Mouse (Mus musculus) ES-CJ7 (cell line): ENCODE data around the gene Ltn1.

Experiments used
- DNase-seq: peaks from one replicate; pipeline ENCODE4 v3.0.0; 2011; ENCODE audit warnings: low read depth, low spot score

The Ltn1 gene

GRCm38 (mm10) chr16:87393813-87394548, 38.4 kb downstream of the Ltn1 start:
- peak; percentile 85 for DNase-seq

- no peak for DNase-seq
These were observed 44.9 kb downstream of the Ltn1 start for GRCm38 (mm10) chr16:87387444-87387977.

DNA sequence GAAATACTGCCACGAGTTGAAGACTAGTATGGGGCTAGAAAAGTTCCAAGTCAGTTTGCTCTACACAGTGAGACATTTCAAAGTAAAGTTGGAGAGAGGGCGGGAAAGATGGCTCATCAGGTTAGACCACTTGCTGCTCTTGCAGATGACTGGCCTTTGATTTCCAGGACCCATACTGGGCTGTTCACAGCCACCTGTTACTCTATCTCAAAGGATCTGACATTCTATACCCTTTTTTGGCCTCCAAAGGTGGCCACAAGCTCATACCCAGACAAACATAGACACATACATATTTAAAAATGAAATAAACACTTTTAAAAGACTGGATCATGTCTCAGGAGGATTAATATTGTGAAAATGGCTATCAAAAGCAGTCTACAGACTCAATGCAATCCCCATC, 48.0 kb downstream of the Ltn1 start:
- DNase-seq = no peak

- DNase-seq = no peak
These were observed 49.4 kb downstream of the Ltn1 start for GRCm38 (mm10) chr16:87382996-87383395.

DNA sequence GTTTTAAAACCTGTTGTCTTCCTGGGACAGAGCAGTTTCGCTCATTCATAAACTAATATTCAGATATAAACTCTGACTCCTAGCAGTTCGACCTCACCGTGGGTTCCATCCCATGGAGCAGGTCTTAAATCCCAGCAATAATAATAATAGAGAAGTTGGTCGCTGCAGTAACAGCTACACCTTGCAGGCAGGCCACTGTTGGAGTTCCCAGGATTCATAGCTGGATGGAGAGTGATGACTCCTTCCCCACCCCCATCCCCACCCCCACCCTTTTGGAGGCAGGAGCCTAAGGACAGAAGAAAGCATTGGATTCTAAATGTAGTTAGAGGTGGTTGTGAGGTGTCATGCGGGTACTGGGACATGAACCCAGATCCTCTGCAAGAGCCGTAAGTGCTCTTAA, 66.0 kb downstream of the Ltn1 start:
- DNase-seq = no peak

GRCm38 (mm10) chr16:87366035-87366434, 66.4 kb downstream of the Ltn1 start:
- DNase-seq = no peak

- no peak for DNase-seq
These were observed 68.2 kb downstream of the Ltn1 start for GRCm38 (mm10) chr16:87364231-87364630.

DNA sequence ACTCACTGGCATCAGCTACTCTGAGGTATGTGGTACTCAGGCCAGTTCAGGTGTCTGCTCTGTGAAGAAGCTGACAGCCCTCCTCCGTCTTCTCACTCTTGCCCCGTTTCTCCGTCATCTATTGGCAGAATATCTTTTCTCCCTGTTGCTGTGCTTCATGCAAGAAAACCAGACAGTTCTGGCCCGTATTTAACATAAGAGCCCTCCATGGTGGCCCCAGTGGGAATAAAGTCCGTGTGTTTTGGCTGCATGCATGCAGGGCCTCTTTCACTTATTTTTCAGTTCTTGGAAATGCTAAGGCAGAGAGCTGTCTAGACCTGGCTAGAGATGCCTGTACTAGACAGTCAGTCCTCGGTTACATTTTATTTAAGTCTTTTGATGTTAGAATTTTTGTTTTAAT, 72.3 kb downstream of the Ltn1 start:
- DNase-seq = no peak

GRCm38 (mm10) chr16:87354748-87355147, 77.7 kb downstream of the Ltn1 start:
- DNase-seq = no peak

GRCm38 (mm10) chr16:87354075-87354583, 78.3 kb downstream of the Ltn1 start, which contains the start of gene N6amt1:
TSS of gene N6amt1 (plus strand) at chr16:87354185.
- DNase-seq = peak; percentile 97

GRCm38 (mm10) chr16:87353605-87354004, 78.8 kb downstream of the Ltn1 start:
- DNase-seq = no peak

GRCm38 (mm10) chr16:87351386-87352105, 80.9 kb downstream of the Ltn1 start:
- DNase-seq = no peak

DNA sequence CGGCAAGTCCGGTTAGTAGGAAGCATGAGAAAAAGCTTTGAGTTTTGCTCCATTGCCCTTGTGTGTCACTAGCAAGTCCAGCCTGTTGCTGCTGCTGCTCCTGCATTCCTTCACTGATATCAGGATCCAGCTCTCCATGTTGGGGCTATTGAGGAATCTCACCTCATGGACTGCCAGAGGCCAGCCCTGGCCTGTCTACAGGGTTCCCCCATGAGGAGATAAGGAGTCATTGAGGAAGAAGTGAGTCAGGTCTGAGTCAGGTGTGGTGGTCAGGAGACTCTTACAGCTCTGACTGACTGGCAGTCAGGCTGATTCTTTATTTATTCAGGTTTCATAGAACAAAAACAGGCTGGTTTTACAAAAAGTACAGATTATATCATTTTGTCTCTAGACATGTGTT, 84.3 kb downstream of the Ltn1 start:
- no peak for DNase-seq

DNA sequence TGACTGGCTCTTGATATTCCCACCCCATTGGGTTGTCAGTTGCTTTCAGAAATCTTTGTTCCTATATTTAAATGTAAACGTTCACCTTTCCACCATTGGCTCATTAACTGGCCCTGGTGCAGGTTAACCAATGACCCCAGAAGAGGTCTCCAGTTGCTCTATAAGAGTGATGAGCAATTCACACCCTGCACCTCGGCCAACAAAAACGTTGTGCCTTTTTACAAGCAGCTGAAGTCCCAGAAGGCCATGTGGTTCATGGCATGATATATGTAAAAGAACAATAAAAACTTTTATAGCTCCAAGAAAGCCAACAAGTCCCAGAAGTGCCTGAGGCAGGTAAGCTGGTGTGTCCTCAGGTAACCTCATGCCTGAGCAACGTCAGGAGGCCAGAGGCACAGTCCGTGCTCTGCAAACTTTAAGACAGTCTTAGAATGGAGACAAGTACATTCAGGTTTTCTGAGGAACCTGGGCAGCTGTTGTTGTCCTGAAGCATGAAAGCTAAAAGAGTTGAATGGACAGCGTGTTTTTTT, 91.3 kb downstream of the Ltn1 start:
- DNase-seq = no peak

DNA sequence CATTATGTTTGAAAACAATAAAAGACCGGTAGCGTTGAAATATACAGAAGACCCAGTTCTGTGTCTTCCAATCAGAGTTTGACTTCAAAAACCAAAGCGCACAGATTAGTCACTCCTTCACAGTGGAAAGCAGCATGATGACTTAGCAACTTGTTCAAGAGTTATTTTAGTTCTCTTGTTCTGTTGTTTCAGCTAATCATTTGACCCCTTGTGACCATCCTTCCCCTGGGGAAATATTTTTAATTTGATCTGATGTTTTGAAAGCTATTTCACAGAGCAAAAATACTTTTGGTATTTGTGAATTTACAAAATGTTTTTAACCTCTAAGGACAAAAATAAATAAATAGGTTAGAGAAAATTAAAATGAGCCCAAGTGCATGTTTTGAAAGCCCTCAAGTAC, 97.7 kb downstream of the Ltn1 start:
- no peak for DNase-seq

DNA sequence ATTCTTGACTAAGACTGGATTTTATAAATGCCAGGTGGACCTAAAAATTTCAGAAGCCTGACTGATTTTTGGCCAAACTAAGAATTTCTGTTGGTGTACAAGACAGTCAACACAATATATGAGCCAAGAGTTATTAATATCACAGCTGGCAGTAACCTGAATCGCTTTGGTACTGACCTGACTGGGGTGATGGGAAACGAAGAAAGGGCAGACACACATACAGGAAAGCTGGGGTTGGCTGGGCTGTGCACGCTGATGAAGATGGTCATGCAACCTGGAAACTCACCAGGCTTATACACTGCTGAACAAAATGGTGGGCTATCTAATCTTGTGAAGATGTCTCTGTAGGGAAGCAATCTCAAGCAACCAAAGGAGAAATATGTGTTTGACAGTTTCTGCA, 102.4 kb downstream of the Ltn1 start:
- no peak for DNase-seq
